Mouse (Mus musculus) heart, embryonic 14.5 days (tissue): ENCODE measurements around the gene Krtap3-2. TPM values are rescaled to one million over a fixed set of nuclear protein-coding genes. Genes with fewer than 3 reads are reported as not detected.
"Not testable (repeated sequence)": the region's sequence is repeated elsewhere in the genome, so short reads cannot be mapped to it uniquely, and the experiment has no call there.

Experiments used
- ATAC-seq: fragments of 200-750 bp; cut with Nextera tagmentation; 2 replicates; pipeline ENCODE4 v1.8.0; 2017; ENCODE audit warnings: low read depth, moderate TSS enrichment; ENCODE audit not compliant: insufficient number of reproducible peaks, insufficient read depth, low FRiP score
- H3K27ac ChIP-seq, 2 experiments: fragments of 200-500 bp in 1 of 2; fragments of 300-500 bp in 1 of 2; sonication (generic) in 1 of 2; replicated peaks in 1 of 2; 2 replicates each; pipeline ENCODE4 v1.5.1; 2012 to 2014; ENCODE audit warnings: low read depth in 2 of 2, low read length in 2 of 2, control low read depth in 1 of 2, mild to moderate bottlenecking in 1 of 2, mixed read lengths in 1 of 2; ENCODE audit not compliant: control insufficient read depth in 1 of 2, insufficient read depth in 1 of 2
- H3K27me3 ChIP-seq: fragments of 300-500 bp; sonication (generic); 2 replicates; pipeline ENCODE4 v1.6.1; 2014; ENCODE audit warnings: mild to moderate bottlenecking, low read length, control low read depth; ENCODE audit not compliant: control insufficient read depth, insufficient read depth
- H3K36me3 ChIP-seq: fragments of 300-500 bp; sonication (generic); 2 replicates; pipeline ENCODE4 v1.6.1; 2014; ENCODE audit warnings: mild to moderate bottlenecking, control low read depth, low read length, mixed read lengths; ENCODE audit not compliant: control insufficient read depth, insufficient read depth
- H3K4me1 ChIP-seq, 2 experiments: fragments of 200-500 bp in 1 of 2; fragments of 300-500 bp in 1 of 2; sonication (generic) in 1 of 2; 2 replicates each; pipeline ENCODE4 v1.6.1; 2012 to 2014; ENCODE audit warnings: low read length in 2 of 2, control low read depth in 1 of 2, mixed read lengths in 1 of 2; ENCODE audit not compliant: control insufficient read depth in 2 of 2, insufficient read depth in 2 of 2
- H3K4me2 ChIP-seq: fragments of 300-500 bp; sonication (generic); 2 replicates; pipeline ENCODE4 v1.6.1; 2014; ENCODE audit warnings: mild to moderate bottlenecking, low read length
- H3K4me3 ChIP-seq, 2 experiments: fragments of 200-500 bp in 1 of 2; fragments of 300-500 bp in 1 of 2; sonication (generic) in 1 of 2; 2 replicates each; pipeline ENCODE4 v1.5.1; 2012 to 2014; ENCODE audit warnings: low read length in 2 of 2, mild to moderate bottlenecking in 2 of 2, control low read depth in 1 of 2, low read depth in 1 of 2, moderate library complexity in 1 of 2; ENCODE audit not compliant: control insufficient read depth in 1 of 2, insufficient read depth in 1 of 2
- H3K9ac ChIP-seq: fragments of 300-500 bp; sonication (generic); 2 replicates; pipeline ENCODE4 v1.6.1; 2014; ENCODE audit warnings: mild to moderate bottlenecking, low read length
- H3K9me3 ChIP-seq: fragments of 300-500 bp; sonication (generic); 2 replicates; pipeline ENCODE4 v1.6.1; 2016; ENCODE audit warnings: low read length, control low read depth; ENCODE audit not compliant: control insufficient read depth
- WGBS: fragments of 180-500 bp; shearing (Covaris S2); extraction: QIAGEN DNeasy Blood & Tissue Kit; methylation state at CpG from one replicate; pipeline ENCODE4 v1.1.7; 2014; 5-methylcytosine and 5-hydroxymethylcytosine counted together
- polyA plus RNA-seq: library from polyadenylated mRNA; unstranded; fragments of >200 nt; fragmentation: Nextera tagmentation; extraction: Ambion mirVana; gene quantifications from 2 replicates; pipeline ENCODE4 v1.2.1, GENCODE M21; 2014

The Krtap3-2 gene
- not detected in 2 replicates for polyA plus RNA-seq

- Histone ChIP-seq H3K4me2 (no peak within 1 kb of the TSS), H3K4me3 (no peak within 1 kb of the TSS), H3K9ac (no peak within 1 kb of the TSS), H3K4me1 (no peaks in the 10 kb centered on the region), H3K9me3 (no peaks in the 10 kb centered on the region), H3K36me3 (no peaks in the 10 kb centered on the region), H3K27ac (no peak within 1 kb of the TSS), H3K27me3 (no peaks in the 10 kb centered on the region)
- 72% methylated on average over 2 of the region's 2 CpGs for WGBS
- no peak for ATAC-seq
Measured at GRCm38 (mm10) chr11:99556753-99557152, at the start of gene Krtap3-2. Krtap3-2 (minus strand) TSS chr11:99556853.

GRCm38 (mm10) chr11:99603208-99603607, 46.6 kb upstream of the Krtap3-2 start, which contains the start of gene Gm11938:
Gm11938 (minus strand) TSS chr11:99603308.
- not testable (repeated sequence) for H3K27me3 ChIP-seq, H3K4me1 ChIP-seq, H3K9ac ChIP-seq, H3K36me3 ChIP-seq, H3K27ac ChIP-seq, H3K4me3 ChIP-seq, H3K9me3 ChIP-seq, H3K4me2 ChIP-seq, ATAC-seq
- WGBS: 44% methylated on average over 1 of the region's 1 CpGs

- not testable (repeated sequence) for H3K27me3 ChIP-seq, H3K4me3 ChIP-seq, H3K9ac ChIP-seq, H3K4me1 ChIP-seq, H3K4me2 ChIP-seq, H3K27ac ChIP-seq, H3K9me3 ChIP-seq, ATAC-seq, H3K36me3 ChIP-seq
- WGBS: 72% methylated on average over 5 of the region's 6 CpGs
Measured at GRCm38 (mm10) chr11:99597742-99598141, 41.1 kb upstream of the Krtap3-2 start, which contains the start of gene Krtap9-3. Krtap9-3 (minus strand) TSS chr11:99598105.

GRCm38 (mm10) chr11:99590981-99591380, 34.3 kb upstream of the Krtap3-2 start, which contains the start of gene Krtap1-3:
Krtap1-3 (minus strand) TSS chr11:99591339.
- Histone ChIP-seq H3K27me3 (no peaks in the 10 kb centered on the region), H3K36me3 (no peaks in the 10 kb centered on the region), H3K9ac (no peak within 1 kb of the TSS), H3K27ac (no peak within 1 kb of the TSS), H3K4me3 (no peak within 1 kb of the TSS), H3K4me2 (no peak within 1 kb of the TSS), H3K9me3 (no peaks in the 10 kb centered on the region), H3K4me1 (no peaks in the 10 kb centered on the region)
- ATAC-seq: no peak
- WGBS: 73% methylated on average over 4 of the region's 6 CpGs

GRCm38 (mm10) chr11:99585096-99585495, 28.4 kb upstream of the Krtap3-2 start:
- Histone ChIP-seq H3K27ac (no peak overlapping the region), H3K27me3 (no peaks in the 10 kb centered on the region), H3K9ac (no peak overlapping the region), H3K4me2 (no peak overlapping the region), H3K4me3 (no peak overlapping the region), H3K9me3 (no peaks in the 10 kb centered on the region), H3K4me1 (no peaks in the 10 kb centered on the region), H3K36me3 (no peaks in the 10 kb centered on the region)
- no peak for ATAC-seq
- WGBS: 75% methylated on average over 7 of the region's 7 CpGs

- Histone ChIP-seq H3K4me3 (no peak within 1 kb of the TSS), H3K27ac (no peak within 1 kb of the TSS)
- WGBS: 80% methylated on average over 5 of the region's 5 CpGs
Measured at GRCm38 (mm10) chr11:99583245-99583704, 26.6 kb upstream of the Krtap3-2 start, which contains the start of gene Krtap1-4. Krtap1-4 (minus strand) TSS chr11:99583654.

GRCm38 (mm10) chr11:99581564-99581963, 24.9 kb upstream of the Krtap3-2 start:
- H3K27me3 ChIP-seq: no peaks in the 10 kb centered on the region
- H3K4me1 ChIP-seq: no peaks in the 10 kb centered on the region
- no peak overlapping the region for H3K9ac ChIP-seq
- no peaks in the 10 kb centered on the region for H3K9me3 ChIP-seq
- no peak overlapping the region for H3K4me3 ChIP-seq
- no peak overlapping the region for H3K27ac ChIP-seq
- ATAC-seq: no peak
- H3K4me2 ChIP-seq: no peak overlapping the region
- no peaks in the 10 kb centered on the region for H3K36me3 ChIP-seq
- 74% methylated on average over 6 of the region's 6 CpGs for WGBS

More at GRCm38 (mm10) chr11:99583245-99583704, 26.6 kb upstream of the Krtap3-2 start, which contains the start of gene Krtap1-4:
- H3K4me1 ChIP-seq: no peaks in the 10 kb centered on the region
- no peaks in the 10 kb centered on the region for H3K9me3 ChIP-seq
- H3K9ac ChIP-seq: no peak within 1 kb of the TSS
- H3K4me2 ChIP-seq: no peak within 1 kb of the TSS
- no peaks in the 10 kb centered on the region for H3K27me3 ChIP-seq
- ATAC-seq: no peak
- H3K36me3 ChIP-seq: no peaks in the 10 kb centered on the region

- H3K4me3 ChIP-seq: no peak overlapping the region
- H3K9ac ChIP-seq: no peak overlapping the region
- no peaks in the 10 kb centered on the region for H3K9me3 ChIP-seq
- no peaks in the 10 kb centered on the region for H3K36me3 ChIP-seq
- WGBS: 87% methylated on average over 5 of the region's 5 CpGs
- H3K27me3 ChIP-seq: no peaks in the 10 kb centered on the region
- ATAC-seq: no peak
- no peaks in the 10 kb centered on the region for H3K4me1 ChIP-seq
- H3K4me2 ChIP-seq: no peak overlapping the region
- no peak overlapping the region for H3K27ac ChIP-seq
Measured at GRCm38 (mm10) chr11:99581051-99581450, 24.4 kb upstream of the Krtap3-2 start.
